Mouse (Mus musculus): ENCODE measurements around the gene Cadps2.

DNA sequence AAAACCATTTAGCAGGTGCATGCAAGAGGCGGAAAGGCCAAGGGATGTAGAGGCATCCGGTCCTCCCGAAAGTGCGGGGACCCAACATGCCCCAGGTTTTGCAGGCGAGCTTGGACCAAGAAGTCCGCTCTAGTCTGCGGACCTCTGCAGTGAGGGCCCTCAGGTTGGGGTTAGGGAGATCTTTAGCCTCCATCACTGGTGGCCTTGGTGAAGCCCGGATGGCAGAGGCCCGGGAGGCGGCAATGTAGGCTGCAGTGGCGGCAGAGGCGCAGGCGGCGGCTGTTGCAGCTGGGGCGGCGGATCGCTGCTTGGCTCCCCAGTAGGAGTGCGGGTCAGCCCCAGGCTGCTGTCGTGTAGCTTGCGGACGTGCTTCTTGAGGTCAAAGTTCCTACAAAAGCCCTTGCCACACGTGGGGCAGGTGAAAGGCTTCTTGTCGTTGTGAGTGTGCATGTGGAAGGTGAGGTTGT, 593.6 kb downstream of the Cadps2 start:
- TF ChIP-seq CTCF (IDR thresholded peaks at IDR 0.05; ENCODE audit: borderline replicate concordance, insufficient read depth, low read length) (no peak), POLR2A (IDR thresholded peaks at IDR 0.05; ENCODE audit: low read depth, low read length) (no peak)
